Mouse (Mus musculus) embryonic fibroblast, embryonic 13.5 days (primary cell): ENCODE results near the gene Bmp2k.

ENCODE experiments used
- CTCF ChIP-seq: IDR thresholded peaks from 2 replicates; pipeline ENCODE4 v1.5.1; 2011; ENCODE audit warnings: mild to moderate bottlenecking, control low read depth, low read length, moderate library complexity, borderline replicate concordance; ENCODE audit not compliant: insufficient read depth
- POLR2A ChIP-seq: IDR thresholded peaks from 2 replicates; pipeline ENCODE4 v1.6.1; 2011; ENCODE audit warnings: low read depth, mild to moderate bottlenecking, control low read depth, low read length, moderate library complexity

DNA sequence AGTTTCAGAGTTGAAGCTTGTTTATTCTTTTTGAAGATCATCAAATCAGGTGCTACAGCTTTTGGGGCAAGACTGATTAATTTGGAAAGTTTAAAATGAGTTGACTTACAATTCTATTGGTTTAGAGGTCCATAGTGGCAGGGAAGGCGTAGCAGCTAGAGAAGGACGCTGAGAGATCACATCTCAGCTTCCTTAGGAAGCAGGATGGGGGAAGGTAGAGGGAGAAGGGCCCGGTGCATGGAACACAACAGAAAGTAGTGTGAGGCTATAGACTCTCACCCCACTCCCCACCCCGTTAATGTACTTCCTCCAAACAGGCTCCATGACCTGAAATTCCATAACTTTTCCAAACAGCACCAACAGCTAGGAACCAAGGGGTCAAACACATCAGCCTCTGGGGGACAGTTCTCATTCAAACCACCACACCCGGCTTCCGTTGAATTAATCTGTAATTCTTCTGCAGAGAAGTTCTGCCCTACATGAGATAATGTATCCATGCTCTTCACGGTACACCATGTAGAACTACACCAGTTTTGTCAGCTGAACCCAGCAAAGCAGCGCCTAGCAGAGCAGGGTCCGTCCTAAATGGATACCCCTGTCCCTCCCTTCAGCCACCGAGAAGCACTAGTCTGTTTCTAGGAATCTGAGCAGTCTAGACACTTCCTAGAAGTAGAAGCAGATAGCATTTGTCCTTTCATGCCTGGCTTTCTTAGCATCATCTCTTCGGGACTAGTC lies 12.3 kb downstream of the Bmp2k start:
- TF ChIP-seq CTCF = no peak
- no peak for TF ChIP-seq POLR2A
